Mouse (Mus musculus) hematopoietic stem cell, adult 5-6 weeks (primary cell): ENCODE measurements around the gene Palld. TPM values are rescaled to one million over a fixed set of nuclear protein-coding genes. Genes with fewer than 3 reads are reported as not detected.
A peak's percentile ranks its signal among the peaks of the same experiment; 100 is the strongest.

Source experiments
- ATAC-seq, 2 experiments: fragments of 125-278 bp in 1 of 2; replicated peaks in 1 of 2; 2 replicates each; pipeline ENCODE4 v1.8.0; 2016 to 2017; ENCODE audit warnings: inconsistent platforms in 2 of 2, mild to moderate bottlenecking in 2 of 2, moderate number of reproducible peaks in 2 of 2, low read depth in 1 of 2, moderate TSS enrichment in 1 of 2; ENCODE audit not compliant: low FRiP score in 2 of 2, poor library complexity in 2 of 2, severe bottlenecking in 2 of 2, insufficient read depth in 1 of 2, low TSS enrichment in 1 of 2
- total RNA-seq: library from RNA; stranded (forward); fragments of 172-1452, 232-1000 nt; gene quantifications from 2 replicates; pipeline ENCODE4 v1.2.3, GENCODE M21; 2017

Gene Palld
- total RNA-seq, 1 experiment from 2014 or later = 2.2 TPM

DNA sequence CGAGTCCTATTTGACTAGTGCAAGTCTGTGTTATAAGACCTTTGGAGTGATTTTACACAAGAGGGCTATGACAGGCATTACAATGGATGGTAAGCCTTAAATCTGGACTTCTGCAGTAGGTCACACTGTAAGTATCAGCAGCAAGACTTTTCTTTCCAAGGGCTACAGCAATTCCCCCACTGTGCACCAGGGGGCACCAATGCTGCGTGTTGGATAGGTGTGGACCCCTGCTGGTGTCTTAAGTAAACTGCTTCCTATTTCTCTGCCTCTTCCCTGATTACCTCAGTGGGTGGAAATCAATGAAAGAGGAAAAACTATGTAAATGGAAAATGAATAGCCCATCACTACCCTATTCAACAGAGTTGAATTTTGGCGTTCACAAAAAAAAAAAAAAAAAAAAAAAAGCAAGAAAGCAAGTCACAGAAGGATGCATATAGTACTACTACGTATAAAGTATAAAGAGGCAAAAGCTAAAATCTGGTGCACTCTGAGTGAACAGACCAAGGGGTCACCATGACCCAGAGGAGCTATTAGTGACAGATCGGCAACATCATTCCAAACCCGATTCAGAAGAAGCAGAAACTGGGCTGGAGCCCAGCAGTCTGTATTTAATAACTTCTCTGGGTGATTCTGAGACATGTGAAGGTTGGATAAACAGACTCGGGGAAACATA lies 362.5 kb downstream of the Palld start:
- ATAC-seq = peak; percentile 98 to 99

DNA sequence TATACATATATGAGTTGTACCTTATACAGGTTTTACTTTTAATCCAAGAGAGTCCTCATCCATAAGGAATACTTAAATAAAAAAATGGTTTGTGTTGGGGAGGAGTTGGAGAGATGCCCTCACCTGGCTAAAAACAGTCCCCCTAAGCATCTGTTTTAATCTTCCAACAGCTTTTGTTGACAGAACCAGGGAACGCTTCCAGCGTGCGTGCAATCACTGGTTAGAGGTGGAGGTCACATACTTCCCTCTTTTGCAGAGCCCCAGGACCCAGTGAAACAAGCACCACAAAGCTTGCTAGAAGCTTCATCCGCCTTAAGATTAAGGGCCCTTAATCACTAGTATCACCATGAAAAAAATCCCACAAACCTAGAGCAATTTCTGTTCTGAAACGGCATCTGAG lies 365.0 kb downstream of the Palld start:
- ATAC-seq = no peak

DNA sequence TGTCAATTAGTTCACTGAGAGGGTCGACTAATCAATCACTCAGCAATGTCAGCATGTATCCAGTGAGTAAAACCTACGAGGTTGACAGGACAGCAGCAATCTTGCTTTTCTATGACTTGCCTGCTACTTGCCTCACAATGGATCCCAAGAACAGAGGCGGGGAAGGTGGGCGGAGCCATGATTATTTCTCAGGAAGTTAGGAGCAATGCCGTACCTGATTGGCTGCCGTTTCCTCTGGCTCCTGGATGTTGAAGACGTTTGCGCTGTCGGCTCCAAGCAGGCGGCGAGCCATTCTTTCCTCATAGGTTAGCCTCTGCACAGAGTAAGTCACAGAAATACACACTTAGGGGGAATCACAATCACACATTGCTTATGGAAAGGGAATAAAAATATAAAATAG lies 367.0 kb downstream of the Palld start:
- no peak for ATAC-seq

DNA sequence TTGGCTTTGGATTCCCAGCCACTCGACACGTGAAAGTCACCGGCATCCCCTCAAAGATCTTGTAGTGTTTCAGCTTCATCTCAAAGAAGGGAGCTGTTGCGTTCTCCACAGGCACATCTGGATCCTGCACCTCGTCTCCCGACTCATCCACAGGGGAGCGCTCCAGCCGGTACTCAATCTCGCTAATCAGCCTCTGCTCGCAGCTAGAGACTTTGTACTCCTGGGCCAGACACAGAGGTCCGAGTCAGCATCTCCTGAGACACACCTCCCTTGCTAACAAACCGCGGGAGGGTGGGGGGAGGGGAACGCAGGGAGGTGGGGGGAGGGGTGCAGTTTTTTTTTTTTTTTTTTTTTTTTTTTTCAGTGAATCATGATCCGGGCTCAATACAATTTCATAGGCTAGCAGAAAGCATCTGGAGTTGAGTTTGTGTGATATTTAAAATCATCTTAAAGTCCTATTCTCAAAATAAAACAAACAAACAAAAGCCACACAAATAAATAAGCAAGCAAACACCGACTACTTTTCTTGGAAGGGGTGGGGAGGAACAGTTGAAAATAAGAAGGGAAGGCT lies 369.0 kb downstream of the Palld start:
- ATAC-seq = no peak

DNA sequence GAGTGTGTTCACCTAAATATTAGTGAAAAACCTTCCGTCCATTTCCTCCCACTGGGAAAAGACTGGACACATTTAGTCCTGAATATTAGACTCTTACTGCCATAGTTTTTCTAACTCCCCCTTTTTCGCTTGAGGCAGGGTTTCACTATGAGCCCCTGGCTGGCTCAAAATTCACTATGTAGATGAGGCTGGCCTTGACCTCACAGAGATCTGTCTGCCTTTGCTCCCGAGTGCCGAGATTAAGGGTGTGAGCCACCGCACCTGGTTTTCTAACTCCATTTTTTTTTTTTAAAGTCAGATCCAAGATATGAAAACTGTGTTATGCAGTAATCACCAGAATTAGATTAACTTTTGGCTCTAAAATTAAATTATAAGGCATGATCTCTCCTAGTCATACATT lies 369.7 kb downstream of the Palld start:
- ATAC-seq = no peak

DNA sequence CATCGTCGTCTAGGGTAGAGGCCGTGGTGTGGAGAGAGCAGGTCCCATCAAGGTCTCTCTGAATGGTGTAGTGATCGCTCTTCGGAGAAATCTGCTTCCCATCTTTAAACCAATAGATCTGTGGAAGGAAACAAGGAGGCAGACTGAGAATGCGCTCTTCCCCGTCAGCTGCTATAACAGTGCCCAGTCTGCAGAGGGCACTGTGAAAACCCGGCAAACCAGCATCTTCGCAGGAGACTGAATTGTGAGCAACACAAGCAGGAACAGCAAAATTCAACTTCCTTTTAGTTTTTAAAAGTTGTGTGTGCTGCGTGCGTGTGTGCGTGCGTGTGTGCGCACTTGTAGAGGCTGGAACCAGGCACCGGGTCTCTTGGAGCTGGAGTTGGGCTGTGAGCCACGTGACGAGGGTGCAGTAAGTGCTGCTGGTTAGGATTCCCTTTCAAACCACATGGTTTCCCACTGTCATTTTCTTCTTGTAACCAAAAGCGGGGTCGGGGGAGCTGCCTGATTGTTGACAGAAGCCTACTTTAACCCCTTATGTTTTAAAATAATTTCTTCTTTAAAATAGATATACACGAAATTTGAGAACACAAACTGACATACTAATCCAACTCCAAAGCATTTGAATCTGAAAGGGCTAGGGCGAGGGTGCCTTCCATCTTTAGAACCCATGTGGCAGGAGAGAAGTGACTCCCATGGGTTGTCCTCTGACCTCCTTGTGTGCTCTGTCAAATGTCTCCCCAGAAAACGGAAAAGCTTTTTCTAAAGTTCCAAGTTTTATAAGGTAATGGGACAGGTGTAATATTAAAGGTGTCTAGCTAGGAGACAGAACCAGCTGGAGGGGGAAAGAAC lies 370.3 kb downstream of the Palld start:
- no peak for ATAC-seq

DNA sequence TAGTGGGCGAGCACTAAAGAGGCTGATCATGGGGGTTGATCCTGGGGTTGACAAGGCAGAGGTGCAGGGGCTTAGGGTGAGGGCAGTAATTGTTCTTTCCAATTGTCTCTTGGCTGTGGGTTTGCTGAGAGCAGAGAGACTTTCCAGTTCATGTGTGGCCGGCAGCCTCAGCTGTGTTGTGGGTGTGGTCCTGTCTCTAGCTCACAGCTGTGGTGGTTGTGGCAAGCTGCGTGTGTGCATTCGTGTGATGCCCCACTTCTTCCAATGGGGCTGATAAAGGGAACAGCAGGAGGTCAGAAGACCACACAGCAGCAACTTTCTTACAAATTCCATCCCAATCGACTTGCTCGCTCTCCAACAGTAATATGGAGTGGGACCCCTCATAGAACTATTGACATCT lies 373.8 kb downstream of the Palld start:
- ATAC-seq = no peak

DNA sequence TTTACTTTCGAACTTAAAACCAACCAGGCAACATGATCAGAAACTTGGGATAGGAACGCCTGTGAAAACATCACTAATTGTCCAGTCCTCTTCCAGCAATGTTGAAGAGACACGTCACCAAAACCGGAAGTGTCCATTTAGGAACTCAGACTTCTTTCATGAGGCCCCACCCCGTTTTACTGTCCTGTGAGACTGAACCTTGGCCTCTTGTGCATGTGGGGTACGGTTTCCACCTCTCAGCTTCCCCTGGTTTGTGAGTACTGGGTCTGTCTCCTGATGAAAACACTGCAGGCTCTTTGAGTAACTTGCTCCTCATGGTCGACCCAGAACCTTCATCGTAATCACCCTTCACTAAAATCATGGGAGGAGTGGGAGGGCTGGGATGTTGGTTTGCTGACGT lies 374.3 kb downstream of the Palld start:
- no peak for ATAC-seq

DNA sequence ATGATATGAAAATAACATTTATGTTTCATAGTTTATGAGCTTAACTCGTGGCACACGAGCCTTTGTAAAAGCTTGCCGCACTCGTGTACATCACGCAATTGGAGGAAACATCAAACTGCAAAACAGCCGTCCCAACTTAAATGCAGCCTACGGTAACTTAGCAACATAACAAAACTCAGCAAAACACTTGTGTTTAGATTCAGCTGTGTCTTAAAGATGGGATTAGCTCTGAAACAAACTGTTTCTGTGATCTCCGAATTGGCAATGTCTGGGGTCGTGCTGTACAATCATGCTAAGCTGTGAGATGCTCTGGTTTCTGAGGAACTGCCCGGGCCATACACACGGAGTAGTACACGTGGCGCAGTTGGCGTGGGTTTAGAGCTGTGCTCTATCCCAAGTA lies 375.5 kb downstream of the Palld start:
- ATAC-seq = no peak

DNA sequence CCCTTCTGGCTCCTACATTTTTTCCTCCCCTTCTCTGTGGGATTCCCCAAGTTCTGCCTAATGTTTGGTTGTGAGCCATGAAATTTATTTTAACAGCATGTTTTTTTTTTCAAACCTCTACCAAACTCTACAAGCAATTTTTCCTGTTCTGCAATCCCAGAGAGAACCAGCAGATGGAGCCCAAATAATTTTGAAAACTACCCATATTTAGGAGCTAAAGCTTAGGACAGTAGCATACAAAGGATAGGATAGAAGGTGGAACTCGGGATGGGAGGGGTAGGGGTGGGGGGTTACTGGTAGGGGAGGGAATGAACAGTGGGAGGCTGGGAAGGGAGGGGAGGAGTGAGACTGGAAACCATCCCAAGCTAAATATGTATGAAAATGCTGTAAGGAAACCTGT lies 380.4 kb downstream of the Palld start:
- no peak; a peak in 1 of 4 replicates for ATAC-seq

DNA sequence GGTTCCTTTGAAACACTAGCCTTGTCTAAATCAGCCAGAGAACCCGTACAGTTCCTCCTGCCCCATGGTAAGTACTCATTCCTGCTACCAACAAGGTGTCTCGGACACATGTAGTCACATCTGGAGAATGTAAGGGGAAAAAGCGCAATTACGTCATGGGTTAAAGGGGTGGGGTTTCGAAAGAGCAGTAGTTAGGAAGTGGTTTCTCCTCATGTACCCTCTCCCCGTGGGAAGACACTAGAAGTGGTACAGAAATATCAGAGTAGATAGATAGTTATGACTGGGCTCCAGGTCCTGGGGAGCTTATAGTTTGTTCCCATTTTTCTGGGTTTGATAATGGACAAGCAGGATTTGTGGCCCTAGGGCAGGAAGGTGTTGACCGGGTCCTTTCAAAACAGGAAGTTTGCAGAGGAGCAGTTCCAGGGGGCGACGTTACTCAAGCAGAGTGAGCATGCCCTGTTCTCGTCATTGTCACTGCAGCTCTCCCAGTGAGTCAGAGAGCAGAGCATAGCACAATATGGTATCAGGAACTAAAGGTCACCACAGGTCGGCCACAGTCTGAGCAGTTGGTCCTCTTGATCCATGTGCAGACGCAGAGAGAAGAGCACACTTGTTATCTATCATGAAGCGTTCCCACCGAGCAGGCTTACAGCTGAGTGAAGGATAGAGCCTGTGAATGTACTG lies 384.8 kb downstream of the Palld start:
- peak; percentile 35 to 75 for ATAC-seq

DNA sequence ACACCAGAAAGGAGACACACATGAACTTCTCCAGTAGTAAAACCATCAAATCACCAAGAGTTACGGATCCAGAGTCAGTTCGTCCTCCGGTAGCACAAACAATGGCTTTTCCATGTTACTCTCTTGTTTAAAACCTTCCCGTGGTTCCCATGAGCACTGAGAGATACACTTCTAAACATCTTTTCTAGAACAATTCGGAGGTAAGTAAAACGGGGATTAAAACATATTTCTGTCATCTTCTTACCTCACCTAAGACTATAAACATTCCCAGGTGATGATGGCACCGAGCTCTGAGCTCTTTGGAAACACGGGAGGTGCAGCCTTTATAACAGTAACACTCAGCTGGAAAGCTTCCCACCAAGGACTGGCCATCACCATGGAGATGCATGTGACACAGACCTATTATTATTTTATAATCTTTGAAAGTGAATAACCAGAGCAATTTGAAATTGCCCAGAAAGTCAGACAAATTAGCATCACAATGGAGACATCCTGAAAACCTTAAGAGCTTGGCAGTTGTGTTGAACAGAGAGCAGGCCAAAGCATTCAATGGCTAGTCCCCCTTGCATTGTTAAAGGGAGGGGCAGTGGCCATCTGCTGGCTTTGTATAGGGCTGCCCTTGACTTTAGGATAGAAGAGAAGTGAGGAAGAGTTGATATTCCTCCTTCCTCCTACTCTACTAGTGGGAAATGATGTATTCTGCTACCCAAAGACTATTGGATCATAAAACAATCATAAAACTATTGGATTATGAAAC lies 385.6 kb downstream of the Palld start:
- no peak for ATAC-seq

DNA sequence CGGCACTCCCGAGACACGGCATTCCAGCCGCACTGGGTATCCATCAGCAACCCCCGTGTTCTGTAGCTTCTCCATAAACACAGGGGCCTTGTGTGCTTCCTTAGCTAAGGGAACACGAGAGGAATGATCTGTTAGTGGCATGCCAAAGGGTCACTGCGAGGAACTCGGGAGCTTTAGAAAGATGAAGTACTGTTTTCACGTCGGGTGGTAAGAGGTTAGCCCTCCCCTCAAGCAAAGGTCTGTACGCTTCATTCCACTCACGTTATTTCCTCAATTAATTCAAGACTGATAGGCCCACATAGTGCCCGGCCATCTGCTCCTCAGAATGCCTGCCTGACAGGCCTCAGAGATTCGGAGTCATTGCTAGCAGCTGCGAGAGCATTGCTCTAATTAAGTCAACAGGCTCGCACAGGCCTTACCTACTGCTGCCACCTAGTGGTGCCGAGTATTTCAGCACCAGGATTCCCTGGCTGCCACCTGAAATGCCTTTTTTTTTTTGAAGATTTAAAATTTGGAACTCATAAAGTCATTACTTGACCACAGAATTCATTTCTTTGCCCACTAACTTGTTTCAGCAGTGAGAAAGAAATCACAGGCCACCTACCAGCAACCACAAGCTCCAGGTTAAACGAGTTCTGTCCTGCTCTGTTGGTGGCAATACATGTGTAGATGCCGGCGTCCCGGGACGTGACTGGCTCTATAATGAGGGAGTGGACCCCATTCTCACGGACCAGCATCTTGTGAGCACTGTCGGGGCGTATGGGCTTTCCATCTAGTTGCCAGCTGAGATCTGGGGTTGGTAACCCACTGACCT lies 386.4 kb downstream of the Palld start:
- peak; percentile 83 to 92 for ATAC-seq

DNA sequence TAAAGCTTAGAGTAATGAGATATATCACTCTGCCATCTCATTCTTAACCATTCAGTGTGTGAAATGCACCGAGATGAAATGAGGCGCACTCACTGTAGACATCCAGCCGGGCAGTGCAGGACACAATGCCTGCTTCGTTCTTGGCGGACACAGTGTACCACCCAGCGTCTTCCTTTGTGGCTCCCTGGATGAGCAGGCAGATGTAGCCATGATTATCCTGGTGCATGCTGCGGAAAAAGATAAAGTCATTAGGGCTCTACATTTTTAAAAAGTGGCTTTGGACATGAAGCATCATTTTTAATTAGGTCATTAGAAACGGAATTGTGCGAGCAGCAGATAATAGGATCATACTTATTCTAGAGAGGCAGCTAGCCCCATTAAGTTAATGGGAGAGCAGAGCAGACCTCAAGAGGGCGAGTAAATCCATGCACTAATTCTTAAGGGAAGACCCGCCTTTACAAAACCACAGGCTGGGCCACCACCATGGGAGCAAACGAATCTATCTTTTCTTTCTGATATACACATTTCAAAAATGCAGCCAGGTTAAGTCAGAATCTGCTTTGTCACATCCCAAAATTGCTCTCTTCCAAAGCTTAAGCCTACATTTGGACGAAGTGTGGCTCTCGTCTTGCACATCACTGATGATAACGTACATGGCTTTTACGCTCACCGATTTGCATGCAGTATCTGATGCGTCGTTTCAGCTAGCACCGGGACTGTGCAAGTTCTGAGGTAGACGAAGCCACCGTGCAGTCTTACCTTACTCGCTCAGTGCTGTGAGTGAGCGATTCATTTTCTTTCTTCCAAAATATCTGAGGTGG lies 387.2 kb downstream of the Palld start:
- ATAC-seq = no peak

DNA sequence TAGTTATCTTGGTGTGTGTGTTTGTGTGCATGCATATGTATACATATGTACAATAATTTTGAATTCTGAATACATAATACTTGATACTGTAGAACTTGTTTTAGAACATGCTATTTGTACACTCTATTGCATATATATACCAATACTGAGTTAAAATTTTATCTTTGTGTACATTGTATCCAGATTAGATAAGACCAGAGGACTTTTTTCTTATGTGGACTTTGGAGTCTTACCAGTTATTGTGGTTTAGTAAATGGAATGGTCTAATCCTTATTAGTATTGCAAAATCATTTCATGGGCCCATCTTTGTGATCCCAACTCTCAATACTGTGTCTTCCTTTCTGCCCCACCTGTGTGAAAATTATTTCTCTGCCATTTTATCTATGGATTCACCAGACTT lies 400.2 kb downstream of the Palld start:
- ATAC-seq = no peak

DNA sequence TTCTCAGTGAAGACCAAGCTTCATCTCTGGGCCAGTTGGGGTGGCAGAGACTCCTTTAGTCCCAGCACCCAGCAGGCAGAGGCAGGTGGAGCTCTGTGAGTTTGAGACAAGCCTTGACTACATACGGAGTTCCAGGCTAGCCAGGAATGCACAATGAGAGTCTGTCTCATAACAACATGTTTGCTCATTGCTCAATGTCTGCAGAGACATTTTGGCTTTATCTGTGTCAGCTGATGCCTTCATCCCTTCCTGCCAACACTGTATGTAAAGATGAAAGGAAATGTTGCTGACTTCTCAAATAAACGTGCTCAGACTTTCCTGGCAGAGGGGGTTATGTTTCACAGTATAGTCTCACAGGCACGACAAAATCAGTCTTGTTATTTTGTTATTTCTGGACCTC lies 401.6 kb downstream of the Palld start:
- no peak for ATAC-seq
